Mouse (Mus musculus): ENCODE data around the gene Rhbdf1.

- TF ChIP-seq TBP (IDR thresholded peaks at IDR 0.05; ENCODE audit: low read depth, low read length), result no peak
- no peak for TF ChIP-seq NELFE (IDR thresholded peaks at IDR 0.05; ENCODE audit: low read depth, low read length)
- no peak for TF ChIP-seq GABPA (IDR thresholded peaks at IDR 0.05; ENCODE audit: low read depth, low read length)
- no peak for TF ChIP-seq RAD21 (IDR thresholded peaks at IDR 0.05; ENCODE audit: low read depth, low read length)
- TF ChIP-seq MAFK (IDR thresholded peaks at IDR 0.05; ENCODE audit: borderline replicate concordance, low read depth, low read length), result no peak
- TF ChIP-seq EP300 (IDR thresholded peaks at IDR 0.05; ENCODE audit: low read depth in 1 of 2, low read length in 2 of 2), result no peak
Observed at GRCm38 (mm10) chr11:32189434-32189833, 32.7 kb downstream of the Rhbdf1 start.

Measured in MEL (cell line).